Mouse (Mus musculus) cerebellum, adult (tissue): Measurements from ENCODE around the gene Fam45a.
"Not testable (repeated sequence)": the region's sequence is repeated elsewhere in the genome, so short reads cannot be mapped to it uniquely, and the experiment has no call there.

Experiments
- ATAC-seq: cut with Nextera tagmentation; 2 replicates; pipeline ENCODE4 v1.9.2; 2017; ENCODE audit warnings: mild to moderate bottlenecking, moderate library complexity, mixed read lengths; ENCODE audit not compliant: insufficient number of reproducible peaks, low FRiP score, low TSS enrichment

Gene Fam45a

GRCm38 (mm10) chr19:60837747-60838146 is 26.4 kb downstream of the Fam45a start:
- peak; percentile 58; the same call in 1 of the 2 replicates for ATAC-seq

- no peak for ATAC-seq
These were observed 31.9 kb downstream of the Fam45a start for GRCm38 (mm10) chr19:60843324-60843723.

GRCm38 (mm10) chr19:60845731-60846130 is 34.3 kb downstream of the Fam45a start:
- ATAC-seq, result no peak

- peak; percentile 99 for ATAC-seq
These were observed 49.7 kb downstream of the Fam45a start, which contains the start of gene Sfxn4 for GRCm38 (mm10) chr19:60860868-60861700. Gene Sfxn4, minus strand, starts transcription at chr19:60861479.

DNA sequence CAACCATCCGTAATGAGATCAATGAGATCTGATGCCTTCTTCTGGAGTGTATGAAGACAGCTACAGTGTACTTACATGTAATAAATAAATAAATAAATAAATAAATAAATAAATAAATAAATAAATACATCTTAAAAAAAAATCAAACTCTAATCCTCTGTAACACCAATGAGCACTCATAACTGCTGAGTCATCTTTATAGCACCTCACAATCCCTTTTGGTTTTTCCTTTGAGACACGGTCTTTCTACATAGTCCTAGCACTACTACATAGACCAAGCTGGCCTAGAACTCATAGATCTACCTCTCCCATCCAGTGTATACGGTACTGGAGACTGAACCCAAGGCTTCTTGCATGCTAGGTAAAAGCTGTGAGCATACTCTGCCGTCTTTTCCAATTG is 54.8 kb downstream of the Fam45a start:
- ATAC-seq, result not testable (repeated sequence)

- no peak for ATAC-seq
These were observed 59.1 kb downstream of the Fam45a start for GRCm38 (mm10) chr19:60870489-60870888.

- ATAC-seq, result no peak
These were observed 60.0 kb downstream of the Fam45a start for GRCm38 (mm10) chr19:60871366-60871765.

DNA sequence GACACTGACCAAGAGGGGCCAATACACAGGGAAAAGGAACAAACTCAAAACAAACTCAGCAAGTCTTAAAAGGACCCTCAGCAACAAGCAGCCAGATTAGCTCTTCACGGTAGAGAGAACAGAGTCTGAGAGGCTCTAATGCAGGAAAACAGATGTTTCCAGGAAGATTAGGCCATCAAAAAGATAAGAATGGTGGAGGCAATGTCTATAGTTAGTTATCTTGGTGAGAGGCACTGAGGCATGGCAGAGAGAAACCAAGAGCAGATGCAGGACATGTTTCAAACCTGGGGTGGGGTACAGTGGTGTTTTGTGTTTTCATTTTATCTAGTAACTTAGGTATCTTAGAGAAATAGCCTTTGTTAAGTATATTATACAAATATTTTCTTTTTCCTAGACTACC is 60.9 kb downstream of the Fam45a start:
- ATAC-seq, result no peak

DNA sequence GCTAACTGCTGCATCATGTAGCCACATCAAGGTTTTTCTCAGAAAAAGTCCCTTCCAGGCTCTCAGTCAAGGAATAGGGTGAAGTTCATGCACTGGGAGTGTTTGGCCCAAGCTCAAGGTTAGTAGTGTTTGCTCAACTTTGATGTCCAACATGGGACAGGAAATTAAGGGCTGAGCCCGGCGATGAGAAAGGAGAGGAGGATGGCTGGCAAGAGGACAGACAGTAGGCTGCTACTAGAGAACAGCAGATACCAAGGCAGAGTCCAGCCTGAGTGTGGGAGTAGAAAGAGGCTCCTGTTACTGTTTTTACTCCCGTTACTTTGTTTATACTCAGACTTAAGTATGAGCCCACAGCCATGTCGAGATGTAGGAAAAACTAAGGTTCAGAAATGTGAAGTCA is 62.1 kb downstream of the Fam45a start:
- ATAC-seq, result no peak

GRCm38 (mm10) chr19:60874064-60874694 is 62.8 kb downstream of the Fam45a start, which contains the start of gene Prdx3:
Gene Prdx3, minus strand, starts transcription at chr19:60874556.
- ATAC-seq, result peak; percentile 97

- ATAC-seq, result no peak
These were observed 71.7 kb downstream of the Fam45a start for GRCm38 (mm10) chr19:60883129-60883528.
